Mouse (Mus musculus) stomach, postnatal 0 days (tissue): ENCODE measurements around the gene Otop2. TPM values are rescaled to one million over a fixed set of nuclear protein-coding genes. Genes with fewer than 3 reads are reported as not detected.

Experiments used
- ATAC-seq: fragments of 200-750 bp; cut with Nextera tagmentation; 2 replicates; pipeline ENCODE4 v1.8.0; 2017; ENCODE audit not compliant: low FRiP score, low TSS enrichment
- DNase-seq: peaks from one replicate; pipeline ENCODE4 v3.0.0-alpha.2; 2016; ENCODE audit warnings: low spot score
- H3K27ac ChIP-seq: fragments of 300-500 bp; sonication (generic); replicated peaks from 2 replicates; pipeline ENCODE4 v1.5.1; 2014; ENCODE audit warnings: mild to moderate bottlenecking, control low read depth
- H3K27me3 ChIP-seq: fragments of 300-500 bp; sonication (generic); 2 replicates; pipeline ENCODE4 v1.6.1; 2014; ENCODE audit warnings: low read length; ENCODE audit not compliant: control insufficient read depth, insufficient read depth
- H3K36me3 ChIP-seq: fragments of 300-500 bp; sonication (generic); 2 replicates; pipeline ENCODE4 v1.6.1; 2014; ENCODE audit warnings: low read length, mixed read lengths; ENCODE audit not compliant: control insufficient read depth, insufficient read depth
- H3K4me1 ChIP-seq: fragments of 300-500 bp; sonication (generic); replicated peaks from 2 replicates; pipeline ENCODE4 v1.6.1; 2014; ENCODE audit warnings: antibody characterized with exemption; ENCODE audit not compliant: control insufficient read depth, insufficient read depth
- H3K4me2 ChIP-seq: fragments of 300-500 bp; sonication (generic); replicated peaks from 2 replicates; pipeline ENCODE4 v1.6.1; 2014; ENCODE audit warnings: low read depth, mild to moderate bottlenecking, control low read depth, moderate library complexity
- H3K4me3 ChIP-seq: fragments of 300-500 bp; sonication (generic); 2 replicates; pipeline ENCODE4 v1.5.1; 2014; ENCODE audit warnings: low read depth, low read length, control low read depth
- H3K9ac ChIP-seq: fragments of 300-500 bp; sonication (generic); 2 replicates; pipeline ENCODE4 v1.6.1; 2014; ENCODE audit warnings: mild to moderate bottlenecking, low read length, control low read depth, mixed read lengths
- H3K9me3 ChIP-seq: fragments of 300-500 bp; sonication (generic); 2 replicates; pipeline ENCODE4 v1.6.1; 2016; ENCODE audit warnings: low read length; ENCODE audit not compliant: control insufficient read depth
- CTCF ChIP-seq: IDR thresholded peaks from 2 replicates; pipeline ENCODE4 v1.5.1; 2016; ENCODE audit warnings: antibody characterized with exemption, low read depth, mild to moderate bottlenecking, moderate library complexity
- EP300 ChIP-seq: optimal IDR thresholded peaks from 2 replicates; pipeline ENCODE3; 2016; ENCODE audit warnings: antibody characterized with exemption
- WGBS: fragments of 180-500 bp; shearing (Covaris S2); extraction: QIAGEN DNeasy Blood & Tissue Kit; methylation state at CpG from one replicate; pipeline ENCODE4 v1.1.7; 2014; 5-methylcytosine and 5-hydroxymethylcytosine counted together
- polyA plus RNA-seq: library from polyadenylated mRNA; unstranded; fragments of >200 nt; fragmentation: Nextera tagmentation; extraction: Ambion mirVana; gene quantifications from 2 replicates; pipeline ENCODE4 v1.2.1, GENCODE M21; 2015

The Otop2 gene
- polyA plus RNA-seq, 1 experiment from 2014 or later, result 4.7 TPM

GRCm38 (mm10) chr11:115308781-115309180 lies 1.8 kb downstream of the Otop2 start:
- Histone ChIP-seq H3K9me3 (no peaks in the 10 kb centered on the region), H3K27ac (no peak overlapping the region), H3K36me3 (no peaks in the 10 kb centered on the region), H3K4me2 (no peak overlapping the region), H3K4me3 (no peak overlapping the region), H3K27me3 (no peaks in the 10 kb centered on the region), H3K4me1 (no peaks in the 10 kb centered on the region), H3K9ac (no peak overlapping the region)
- ATAC-seq, result no peak
- TF ChIP-seq CTCF, result no peak
- DNase-seq, result no peak
- 50% methylated on average over 1 of the region's 1 CpGs for WGBS

DNA sequence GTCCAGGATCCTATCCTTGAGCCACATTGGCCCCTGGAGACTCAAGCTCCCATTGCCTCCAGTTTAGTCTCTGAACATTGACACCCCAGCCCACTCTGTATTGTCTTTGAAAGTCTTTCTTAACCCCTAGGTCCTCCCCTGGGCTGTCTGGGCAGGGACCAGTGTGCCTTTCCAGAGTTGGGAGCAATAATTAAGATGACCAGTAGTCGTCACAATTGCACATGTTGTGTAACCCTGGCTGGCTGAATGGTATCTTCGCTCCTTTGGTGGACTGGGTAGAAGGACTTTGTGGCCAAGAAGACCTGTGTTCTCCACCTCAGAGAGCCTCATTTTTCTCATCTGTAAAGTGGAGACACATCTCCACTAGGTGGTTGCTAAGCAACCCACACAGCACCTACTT lies 7.3 kb downstream of the Otop2 start:
- DNase-seq (no peak), ATAC-seq (no peak)
- Histone ChIP-seq H3K27me3 (peaks cover 15% of the 10 kb centered on the region; the same call in 1 of the 2 replicates), H3K4me2 (no peak overlapping the region), H3K36me3 (no peaks in the 10 kb centered on the region), H3K27ac (no peak overlapping the region), H3K9ac (no peak overlapping the region), H3K4me1 (no peaks in the 10 kb centered on the region), H3K9me3 (no peaks in the 10 kb centered on the region), H3K4me3 (no peak overlapping the region)
- TF ChIP-seq EP300, result no peak
- peak; percentile 65 for TF ChIP-seq CTCF
- 26% methylated on average over 2 of the region's 2 CpGs for WGBS

DNA sequence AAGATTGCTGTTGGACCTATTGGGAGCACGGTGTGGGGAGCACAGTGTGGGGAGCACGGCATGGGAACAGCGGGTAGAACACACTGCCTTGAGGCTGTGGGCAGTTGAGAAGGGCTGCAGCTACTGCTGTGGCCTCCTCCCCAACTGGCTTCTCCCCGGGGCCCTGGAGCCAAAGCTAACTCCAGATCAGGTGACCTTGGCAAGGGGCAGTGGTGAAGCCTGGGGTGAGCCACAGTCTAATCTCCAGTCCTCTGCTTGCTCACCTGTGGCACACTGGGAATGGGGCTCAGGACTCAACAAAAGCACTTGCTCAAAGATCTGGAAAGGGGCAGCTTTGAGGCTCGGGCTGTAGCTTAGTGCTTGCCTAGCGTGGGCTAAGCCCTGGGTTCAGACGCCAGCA lies 10.2 kb downstream of the Otop2 start:
- Histone ChIP-seq H3K27me3 (peaks cover 32% of the 10 kb centered on the region; the same call in 1 of the 2 replicates), H3K36me3 (no peaks in the 10 kb centered on the region), H3K27ac (no peak overlapping the region), H3K4me2 (no peak overlapping the region), H3K9ac (no peak overlapping the region), H3K4me3 (no peak overlapping the region), H3K4me1 (no peaks in the 10 kb centered on the region), H3K9me3 (no peaks in the 10 kb centered on the region)
- no peak for ATAC-seq
- 54% methylated on average over 7 of the region's 7 CpGs for whole genome bisulfite sequencing
- TF ChIP-seq EP300, result no peak
- no peak for DNase-seq

DNA sequence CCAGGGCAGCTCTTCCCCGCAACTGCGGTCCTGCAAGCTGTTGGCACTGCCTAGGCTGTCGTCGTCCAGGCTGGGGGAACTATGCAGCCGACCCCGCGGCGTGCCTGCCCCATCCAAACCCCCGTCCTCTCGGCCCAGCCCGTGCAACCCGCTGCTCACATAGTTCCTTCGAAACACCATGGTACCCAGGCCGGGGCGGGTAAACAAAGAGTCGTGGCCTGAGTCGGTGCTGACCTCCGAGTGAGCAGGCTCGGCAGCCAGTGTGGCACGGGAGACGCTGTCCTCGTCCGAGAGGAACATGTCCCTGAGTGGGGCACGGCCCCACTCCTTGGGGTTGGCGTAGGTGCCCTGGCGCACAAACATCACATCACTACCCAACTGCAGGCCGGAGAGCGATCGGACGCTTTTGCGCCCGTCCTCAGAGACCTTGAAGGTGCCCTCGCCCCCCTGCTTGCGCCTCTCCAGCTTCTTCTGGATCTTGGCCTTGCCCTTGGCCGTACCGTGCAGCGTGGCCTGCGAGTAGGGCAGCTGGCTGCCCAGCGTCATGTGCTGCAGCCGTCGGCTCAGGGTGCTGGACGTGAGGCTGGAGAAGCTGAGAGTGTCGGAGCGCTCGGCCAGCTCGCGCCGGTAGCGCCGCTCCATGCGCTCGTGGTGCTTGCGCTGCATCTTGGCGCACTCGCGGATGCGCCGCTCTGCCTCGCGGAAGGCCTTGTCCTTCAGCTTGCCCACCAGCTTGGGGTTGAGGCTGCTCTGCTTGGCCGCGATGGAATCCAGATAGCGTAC lies 11.5 kb downstream of the Otop2 start:
- no peak for TF ChIP-seq CTCF
- no peak for TF ChIP-seq EP300

DNA sequence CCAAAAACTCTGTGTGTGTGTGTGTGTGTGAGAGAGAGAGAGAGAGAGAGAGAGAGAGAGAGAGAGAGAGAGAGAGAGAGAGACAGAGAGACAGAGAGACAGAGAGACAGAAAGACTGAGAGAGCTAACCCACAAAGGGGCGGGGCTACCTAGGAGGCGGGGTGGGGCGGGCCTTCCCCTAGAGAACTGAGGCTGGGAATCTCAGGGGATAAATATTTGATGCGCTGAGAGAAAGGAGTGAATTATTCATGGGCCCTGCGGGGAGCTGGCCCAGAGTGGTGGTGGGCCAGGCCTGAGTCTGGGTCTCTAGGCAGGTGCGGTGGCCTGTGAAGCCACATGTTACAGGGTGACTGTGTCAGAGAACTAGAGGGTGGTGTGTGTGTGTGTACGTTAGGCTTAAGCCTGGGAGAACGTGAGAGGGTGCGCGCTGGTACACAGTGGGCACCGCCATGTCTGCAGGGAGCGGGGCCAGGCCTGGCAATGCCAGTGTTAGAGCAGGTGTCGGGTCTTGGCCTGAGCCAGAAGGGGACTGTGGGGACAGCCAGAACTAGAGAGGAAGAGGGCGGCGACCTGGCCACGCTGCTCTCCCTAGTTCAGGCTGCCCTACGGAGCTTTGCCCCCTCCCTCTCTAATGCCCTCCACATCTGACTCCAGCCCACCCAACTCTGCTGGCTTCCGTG lies 12.9 kb downstream of the Otop2 start:
- ATAC-seq, result no peak
- TF ChIP-seq EP300, result no peak
- TF ChIP-seq CTCF, result no peak

More for the DNA sequence above, 11.5 kb downstream of the Otop2 start:
- peaks cover 34% of the 10 kb centered on the region; the same call in 1 of the 2 replicates for H3K27me3 ChIP-seq
- H3K9me3 ChIP-seq, result no peaks in the 10 kb centered on the region
- no peaks in the 10 kb centered on the region for H3K36me3 ChIP-seq
- 4% methylated on average over 59 of the region's 63 CpGs for WGBS
- no peak for DNase-seq
- no peak for ATAC-seq
- H3K4me2 ChIP-seq, result no peak overlapping the region
- no peaks in the 10 kb centered on the region for H3K4me1 ChIP-seq
- no peak overlapping the region for H3K9ac ChIP-seq
- no peak overlapping the region for H3K4me3 ChIP-seq
- H3K27ac ChIP-seq, result no peak overlapping the region

More for the DNA sequence above, 12.9 kb downstream of the Otop2 start:
- WGBS, result 11% methylated on average over 18 of the region's 18 CpGs
- Histone ChIP-seq H3K4me2 (no peak overlapping the region), H3K27me3 (peaks cover 34% of the 10 kb centered on the region; the same call in 1 of the 2 replicates), H3K27ac (no peak overlapping the region), H3K9me3 (no peaks in the 10 kb centered on the region), H3K4me1 (no peaks in the 10 kb centered on the region), H3K4me3 (no peak overlapping the region), H3K9ac (no peak overlapping the region), H3K36me3 (no peaks in the 10 kb centered on the region)
- DNase-seq, result peak; percentile 54
